Mouse (Mus musculus) layer of hippocampus, adult 18-20 months (tissue): ENCODE measurements around the gene Tppp3. TPM values are rescaled to one million over a fixed set of nuclear protein-coding genes. Genes with fewer than 3 reads are reported as not detected.

Experiments
- DNase-seq, 2 experiments: peaks; one replicate each; pipeline ENCODE4 v3.0.0; 2022; ENCODE audit warnings: low spot score in 2 of 2
- long read RNA-seq: library from polyadenylated mRNA; stranded (forward); transcript quantifications from one replicate; pipeline ENCODE4 v2.0.0, GENCODE M21; 2021
- total RNA-seq, 2 experiments: library from RNA; stranded (reverse); gene quantifications; 2 replicates each; pipeline ENCODE4 v1.2.3; 2021

Gene Tppp3
- total RNA-seq: 10 to 100 TPM; 54.8 to 58.5 TPM
- long read RNA-seq, transcript Tppp3-201 (4 exons, 1,127 nt): major isoform, 10 of 13 reads
- long read RNA-seq, partial matches to known transcripts: 0 of 13 reads
- long read RNA-seq, other reads (novel, unspliced or antisense): 1 of 13 reads

- DNase-seq: peak; percentile 70 to 82
Observed at GRCm38 (mm10) chr8:105471314-105472015, at the start of gene Tppp3. Gene Tppp3, minus strand, starts transcription at chr8:105471526.

DNA sequence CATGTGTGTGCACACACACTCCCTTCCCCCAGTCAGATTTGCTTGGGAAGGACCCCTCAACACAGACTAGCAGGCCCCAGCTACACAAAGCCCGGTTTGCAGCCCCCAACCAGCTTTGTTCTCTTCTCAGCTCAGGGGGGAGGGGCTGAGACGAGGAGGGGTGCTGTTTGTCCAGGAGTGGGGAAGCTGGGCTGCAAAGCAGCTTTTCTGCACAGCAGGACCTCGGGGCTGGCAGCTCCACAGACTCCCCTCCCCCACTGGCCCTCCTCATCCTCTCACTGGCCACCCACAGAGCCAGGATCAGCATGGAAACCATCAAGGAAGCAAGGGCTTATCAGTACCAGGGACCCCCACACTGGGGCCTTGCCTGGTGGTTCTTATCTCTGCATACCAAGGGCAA lies 49.7 kb upstream of the Tppp3 start:
- no peak for DNase-seq

GRCm38 (mm10) chr8:105520521-105520920 lies 49.2 kb upstream of the Tppp3 start:
- DNase-seq: no peak

DNA sequence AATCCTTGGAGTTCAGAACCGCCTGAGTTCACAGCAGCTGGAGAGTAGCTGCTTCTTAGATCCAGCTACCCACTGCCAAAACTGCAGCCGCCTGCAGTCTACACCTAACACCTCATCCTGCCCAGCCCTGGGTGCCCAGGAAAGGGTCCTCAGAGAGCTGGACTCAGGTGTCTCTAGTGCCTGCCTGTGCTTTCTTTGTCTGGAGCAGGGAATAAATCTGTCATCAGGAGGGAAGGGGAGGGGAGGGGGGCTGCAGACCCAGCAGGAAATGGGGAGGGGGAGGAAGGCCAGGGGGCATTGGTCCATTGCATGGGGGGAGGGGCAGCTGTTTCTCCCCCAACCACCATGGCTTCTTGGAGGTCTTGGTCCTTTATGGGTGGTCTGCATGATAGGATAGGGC lies 48.3 kb upstream of the Tppp3 start:
- DNase-seq: no peak

DNA sequence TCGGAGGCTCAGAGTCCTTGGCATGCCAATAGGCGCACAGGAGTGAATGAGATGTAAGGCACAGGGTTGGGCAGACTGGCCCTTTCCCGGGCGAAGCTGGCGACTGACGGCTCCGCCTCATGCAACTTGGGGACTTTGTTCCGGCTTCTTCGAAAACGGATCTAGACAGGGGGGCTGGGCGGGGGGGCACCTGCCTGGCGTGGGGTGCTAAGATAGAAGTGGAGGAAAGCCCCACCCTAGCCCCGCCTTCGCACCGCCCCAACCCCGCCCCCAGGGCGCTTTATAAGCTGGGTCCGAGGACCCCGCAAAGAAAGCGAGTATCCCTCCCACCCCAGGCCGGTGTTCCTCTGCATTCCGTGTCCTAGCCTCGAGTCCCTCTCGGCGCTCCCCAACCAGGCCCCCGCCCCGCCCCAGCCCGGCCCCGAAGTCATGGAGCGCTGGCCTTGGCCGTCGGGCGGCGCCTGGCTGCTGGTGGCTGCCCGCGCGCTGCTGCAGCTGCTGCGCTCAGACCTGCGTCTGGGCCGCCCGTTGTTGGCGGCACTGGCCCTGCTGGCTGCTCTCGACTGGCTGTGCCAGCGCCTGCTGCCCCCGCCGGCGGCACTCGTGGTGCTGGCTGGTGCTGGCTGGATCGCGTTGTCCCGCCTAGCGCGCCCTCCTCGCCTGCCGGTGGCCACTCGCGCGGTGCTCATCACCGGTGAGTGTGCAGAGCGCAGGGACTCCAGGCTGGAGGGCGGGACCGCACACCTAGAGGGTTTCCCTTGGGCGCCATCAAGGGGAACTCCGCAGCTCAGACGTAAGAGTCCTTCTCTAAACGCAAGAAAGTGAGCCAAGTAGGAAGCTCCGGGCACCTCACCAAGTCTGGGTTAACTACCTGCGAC lies 47.3 kb upstream of the Tppp3 start, which contains the start of gene Hsd11b2:
Gene Hsd11b2, plus strand, starts transcription at position 320 of the 878 bp plus-strand sequence.
- peak in 1 of 2 experiments; percentile 36 for DNase-seq

DNA sequence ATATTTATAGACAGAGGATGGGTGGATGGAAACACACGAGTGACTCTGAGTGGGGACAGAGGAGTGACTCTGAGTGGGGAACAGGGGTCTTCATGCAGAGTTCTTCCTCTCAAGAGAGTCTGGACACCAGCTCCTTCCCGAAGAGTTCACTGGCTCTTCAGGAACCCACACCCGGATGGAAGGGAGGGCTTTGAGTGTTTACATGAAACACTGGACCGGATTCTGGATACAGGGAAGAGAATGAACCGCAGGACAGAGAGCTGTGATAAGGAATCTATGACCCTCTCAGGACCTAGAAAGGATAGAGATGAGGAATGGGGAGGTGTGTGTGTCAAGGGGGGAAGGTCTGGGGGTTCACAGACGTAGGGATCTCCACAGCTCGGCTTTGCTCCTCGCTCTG lies 46.0 kb upstream of the Tppp3 start:
- DNase-seq: no peak

DNA sequence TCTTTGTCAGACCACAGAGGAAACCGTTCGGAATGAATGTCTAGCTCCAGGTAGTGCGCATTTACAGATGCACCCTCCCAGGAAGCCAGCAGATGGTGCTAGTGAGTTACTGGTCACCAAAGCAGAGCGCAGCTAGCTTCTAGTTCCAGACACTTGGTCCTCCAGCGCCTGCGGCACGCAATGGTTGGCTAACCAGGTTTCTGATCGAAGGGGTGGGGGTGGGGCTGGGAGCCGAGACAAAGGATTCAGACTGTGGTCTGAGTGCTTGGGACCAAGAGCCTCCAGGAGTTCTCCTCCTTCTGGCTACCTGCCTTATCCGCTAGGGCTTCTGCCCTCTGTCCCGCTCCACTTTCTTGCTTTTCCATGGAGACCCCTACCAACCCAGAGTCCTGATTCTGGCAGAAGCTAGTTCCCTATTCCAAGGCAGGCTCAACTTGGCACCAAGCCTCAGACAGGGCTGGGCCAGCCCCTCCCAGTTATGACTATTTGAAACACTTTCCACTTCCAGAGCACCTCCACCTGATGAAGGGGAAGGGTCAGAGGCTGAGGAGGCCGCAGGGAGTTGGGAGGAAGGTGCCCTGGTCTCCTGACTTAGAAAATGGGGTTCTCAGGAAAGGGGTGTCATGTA lies 44.8 kb upstream of the Tppp3 start:
- peak; percentile 46 to 85 for DNase-seq

DNA sequence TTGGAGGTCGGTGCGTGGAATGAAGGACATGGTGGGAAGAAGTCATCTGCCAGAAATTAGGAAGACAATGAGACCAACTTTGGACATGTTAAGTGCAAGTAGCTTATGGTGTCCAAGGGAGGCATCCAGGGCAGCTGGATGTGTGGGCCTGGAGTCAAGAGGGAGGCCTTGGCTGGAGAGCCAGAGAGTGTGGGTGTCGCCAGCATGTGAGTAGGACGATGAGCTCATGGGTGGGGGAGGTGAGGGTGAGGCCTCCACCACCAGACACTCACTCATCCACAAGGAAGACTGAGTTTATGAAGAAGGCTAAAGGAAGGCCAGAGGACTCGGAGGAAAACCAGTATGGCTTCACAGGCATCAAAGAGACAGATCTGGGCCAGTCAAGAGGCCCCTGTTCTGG lies 43.3 kb upstream of the Tppp3 start:
- no peak for DNase-seq

DNA sequence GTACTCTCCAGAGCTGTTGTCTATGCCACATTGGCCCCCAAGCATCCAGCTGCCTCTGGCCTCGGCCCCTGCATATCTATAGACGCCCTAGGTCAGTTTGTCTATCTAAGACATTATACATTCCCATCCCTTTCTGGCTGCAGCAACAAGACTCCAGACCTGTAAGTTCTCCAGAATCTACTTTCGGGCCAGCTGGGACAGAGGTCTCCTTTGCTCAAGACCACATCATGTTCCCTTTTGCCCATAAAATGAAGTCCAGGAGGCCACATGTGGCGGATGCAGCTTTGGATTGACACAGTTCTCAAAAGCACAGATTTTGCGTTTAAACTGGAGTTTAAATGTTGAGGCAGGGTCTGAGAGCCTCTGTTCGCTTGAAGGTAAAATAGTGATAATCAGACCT lies 42.9 kb upstream of the Tppp3 start:
- no peak for DNase-seq

GRCm38 (mm10) chr8:105509997-105510735 lies 38.8 kb upstream of the Tppp3 start:
- no peak for DNase-seq

GRCm38 (mm10) chr8:105508758-105509157 lies 37.4 kb upstream of the Tppp3 start:
- DNase-seq: no peak

- DNase-seq: no peak
Observed at GRCm38 (mm10) chr8:105506977-105507376, 35.7 kb upstream of the Tppp3 start.

GRCm38 (mm10) chr8:105504617-105505016 lies 33.3 kb upstream of the Tppp3 start:
- no peak for DNase-seq

DNA sequence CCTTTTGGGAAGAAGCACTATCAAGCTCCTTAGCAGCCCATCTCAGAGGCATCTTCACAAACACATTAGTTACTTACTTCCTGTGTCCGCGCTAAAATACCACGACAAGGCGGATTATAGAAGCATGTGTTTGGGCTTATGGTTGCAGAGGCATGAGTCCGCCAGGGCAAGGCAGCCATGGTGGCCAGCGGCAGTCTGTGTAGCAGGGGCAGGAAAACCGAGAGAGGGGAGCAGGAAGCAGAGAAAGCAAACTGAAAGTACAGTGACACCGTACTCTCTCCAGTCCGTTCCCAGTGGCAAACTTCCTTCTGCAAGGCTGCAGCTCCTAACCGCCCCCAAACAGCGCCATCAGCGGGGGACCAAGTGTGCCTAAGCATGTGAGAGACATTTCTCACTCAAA lies 28.5 kb upstream of the Tppp3 start:
- DNase-seq: no peak

- peak; percentile 83 to 91 for DNase-seq
Observed at GRCm38 (mm10) chr8:105496439-105497180, 25.3 kb upstream of the Tppp3 start, which contains the start of gene Zdhhc1. Gene Zdhhc1, minus strand, starts transcription at chr8:105496902.

GRCm38 (mm10) chr8:105495350-105496302 lies 24.3 kb upstream of the Tppp3 start:
- no peak for DNase-seq

GRCm38 (mm10) chr8:105494566-105494965 lies 23.2 kb upstream of the Tppp3 start:
- DNase-seq: no peak

GRCm38 (mm10) chr8:105493495-105493894 lies 22.2 kb upstream of the Tppp3 start:
- DNase-seq: no peak

- no peak for DNase-seq
Observed at GRCm38 (mm10) chr8:105489281-105489680, 18.0 kb upstream of the Tppp3 start.
